Mouse (Mus musculus): ENCODE measurements around the gene Gm21028. TPM values are rescaled to one million over a fixed set of nuclear protein-coding genes. Genes with fewer than 3 reads are reported as not detected.

Gene Gm21028
- not detected in 2 replicates for polyA plus RNA-seq (2012; rRNA removed; ENCODE audit: low replicate concordance)

GRCm38 (mm10) chr7:42578488-42578887 is at the start of gene Gm21028:
Gm21028 (minus strand) TSS chr7:42578588.

DNA sequence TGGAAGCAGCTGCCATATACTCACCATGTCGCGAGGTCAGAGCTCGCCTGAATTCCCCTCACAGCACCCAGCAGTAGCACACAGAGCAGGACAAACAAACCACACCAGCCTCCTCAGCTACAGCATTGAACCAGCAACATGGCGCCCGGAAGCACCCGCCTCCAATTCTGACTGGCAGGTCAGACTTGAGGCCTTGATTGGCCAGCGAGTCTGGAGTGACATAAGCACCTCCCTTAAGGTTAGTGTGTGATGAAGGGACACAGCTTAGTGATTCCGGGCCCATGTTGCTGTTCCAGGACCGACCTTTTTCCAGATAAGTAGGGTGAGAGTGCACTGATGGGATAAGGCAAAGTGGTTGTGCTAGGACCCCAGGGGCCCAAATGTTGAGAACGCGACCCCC is 14.0 kb upstream of the Gm21028 start, which contains the start of gene Zfp977:
Zfp977 (minus strand) TSS at position 135 of the 400 bp plus-strand sequence.

Other genes with a start within 250 kb of the Gm21028 start
- not detected in 2 replicates for gene 4933421I07Rik, start 130.5 kb downstream of the Gm21028 start, polyA plus RNA-seq (2012; rRNA removed; ENCODE audit: low replicate concordance)
- gene Zfp141, start 72.8 kb downstream of the Gm21028 start, polyA plus RNA-seq (2012; rRNA removed; ENCODE audit: low replicate concordance), result 0.17 and 1.1 TPM in 2 replicates
- not detected in 2 replicates for gene Zfp977, start 14.0 kb upstream of the Gm21028 start, polyA plus RNA-seq (2012; rRNA removed; ENCODE audit: low replicate concordance)
- gene Zfp976, start 64.0 kb upstream of the Gm21028 start, polyA plus RNA-seq (2012; rRNA removed; ENCODE audit: low replicate concordance), result 0.05 TPM in 1 of 2 replicates, not detected in the other
- gene Zfp975, start 114.2 kb upstream of the Gm21028 start, polyA plus RNA-seq (2012; rRNA removed; ENCODE audit: low replicate concordance), result 0.18 TPM in 1 of 2 replicates, not detected in the other
- gene Gm17067, start 148.4 kb upstream of the Gm21028 start, polyA plus RNA-seq (2012; rRNA removed; ENCODE audit: low replicate concordance), result not detected in 2 replicates
- not detected in 2 replicates for gene Vmn2r62, start 214.9 kb upstream of the Gm21028 start, polyA plus RNA-seq (2012; rRNA removed; ENCODE audit: low replicate concordance)

Data from duodenum, adult 2 months (tissue).